In the genomic region with DNA sequence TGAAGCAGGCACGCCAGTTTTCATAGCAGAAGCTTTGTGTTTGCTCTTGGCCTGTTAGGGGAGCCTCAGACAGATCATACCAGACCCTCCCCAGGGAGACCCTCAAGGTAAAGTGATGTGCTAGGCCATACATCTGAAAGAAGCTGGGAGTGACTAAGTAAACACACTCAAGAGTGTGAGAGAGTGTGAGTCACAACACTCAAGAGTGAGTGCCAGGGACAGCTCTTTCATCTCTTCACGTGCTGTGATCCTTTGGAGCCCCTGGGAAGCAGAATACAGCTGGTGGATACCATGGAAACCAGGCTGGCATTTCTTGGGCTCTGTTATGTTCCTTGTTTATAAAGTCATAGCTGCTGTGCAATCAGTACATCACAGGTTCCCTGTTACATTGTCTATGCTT, we compare ENCODE assay signal across 18 mouse cellular contexts. TPM values are rescaled to one million over a fixed set of nuclear protein-coding genes. Genes with fewer than 3 reads are reported as not detected.
"Had no signal": no experiment of that assay in that cellular context is flagged by ENCODE, and none has a peak within 500 bp of the region (broad histone marks: within the 10 kb centered on the region; RNA-seq: fewer than 3 reads in every experiment).

No protein-coding gene starts in this region.

- ATAC-seq: inflammation-experienced regulatory T-cells, adult 6 months; intestine, postnatal 0 days had no signal

- H3K27ac ChIP-seq: left cerebral cortex, adult 2 months; limb, embryonic 10.5 days had no signal

- H3K4me3 ChIP-seq: left cerebral cortex, adult 2 months; limb, embryonic 10.5 days; myocyte had no signal

- H3K4me1 ChIP-seq: limb, embryonic 10.5 days had no signal

- H3K4me2 ChIP-seq: liver, embryonic 11.5 days had no signal

- H3K9me3 ChIP-seq: limb, embryonic 10.5 days had no signal

- DNase-seq: kidney, adult 8-10 months; kidney, postnatal 25 days; lung, postnatal 4 days; midbrain, embryonic 14.5 days; retina, postnatal 1 day; right cerebral cortex, postnatal 4 days; spleen, adult 18-20 months; thymus, adult 18-20 months; thymus, postnatal 14 days had no signal

RNA-seq across cellular contexts. Expression of a gene that starts 39.4 kb away (rescaled TPM):
- polyA plus RNA-seq: inflammation-experienced regulatory T-cells, adult 6 months; kidney, embryonic 16.5 days; limb, embryonic 10.5 days; midbrain, embryonic 14.5 days; myocyte; stomach, embryonic 14.5 days; urinary bladder, adult 2 months had no signal
